Comparison of ENCODE assay signal across 8 mouse cellular contexts in the genomic region with DNA sequence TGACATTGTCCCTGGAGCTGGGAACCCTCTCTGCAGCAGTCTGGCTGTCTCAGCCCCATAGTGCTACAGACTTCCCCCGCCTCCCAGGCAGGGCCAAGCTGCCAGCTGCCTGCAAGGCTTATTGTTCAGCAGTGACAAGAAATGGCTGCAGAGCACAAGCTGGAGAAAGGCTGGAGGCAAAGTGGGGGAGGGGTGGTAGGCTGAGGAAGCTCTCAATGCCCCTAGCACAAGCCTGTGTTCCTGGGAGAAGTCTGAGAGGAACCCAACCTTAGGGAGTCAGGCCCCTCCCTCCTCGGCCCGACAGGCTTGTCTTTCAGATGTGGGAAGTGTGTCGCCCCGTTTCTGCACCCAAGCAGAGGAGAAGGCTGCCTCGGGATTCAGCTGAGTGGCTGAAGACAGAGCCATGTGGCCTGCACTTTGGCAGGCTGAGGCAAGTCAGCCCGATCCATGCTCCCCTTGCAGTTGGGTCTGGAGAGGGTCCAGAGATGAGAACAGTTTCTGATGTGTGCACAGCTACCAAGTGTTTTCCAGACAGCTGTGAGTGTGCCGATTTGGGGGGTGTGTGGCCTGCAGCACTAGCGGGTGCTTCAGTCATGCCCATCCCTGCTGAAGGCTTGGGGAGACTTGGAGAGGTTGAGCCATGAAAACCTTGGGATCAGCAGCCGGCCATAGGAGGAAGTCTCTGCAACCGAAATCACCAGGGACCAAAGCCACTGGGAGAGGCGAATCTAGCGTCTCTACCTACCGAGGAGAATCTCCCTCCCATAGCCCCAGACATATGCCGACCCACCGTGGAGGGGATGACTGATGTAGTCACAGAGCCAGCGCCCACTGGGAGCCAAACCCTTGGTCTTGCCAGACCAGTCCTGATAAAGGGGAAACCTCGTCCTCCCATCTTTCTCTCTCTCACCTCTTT.
A peak's percentile ranks its signal among the peaks of the same experiment; 100 is the strongest.
DNase-seq lines count a peak whose midpoint lies in the region; ATAC-seq and TF ChIP-seq lines count a peak whose summit lies in the region.

No protein-coding gene starts in this region.

- no peak for TF ChIP-seq POLR2A in ES-Bruce4 (IDR thresholded peaks at IDR 0.05; ENCODE audit: insufficient read depth, low read length)

- peaks cover 4% of the 10 kb centered on the region for H3K4me1 ChIP-seq in ES-Bruce4 (ENCODE audit: control insufficient read depth, insufficient read depth, low read length)
- H3K4me1 ChIP-seq in forebrain, embryonic 16.5 days (replicated peaks; ENCODE audit: control insufficient read depth, insufficient read depth, low read length): peaks cover 40% of the 10 kb centered on the region
- H3K4me1 ChIP-seq in stomach, embryonic 15.5 days: peaks cover 31% of the 10 kb centered on the region

- peak overlapping the region; percentile 8 for H3K9ac ChIP-seq in ES-Bruce4 (ENCODE audit: low read depth, poor library complexity, severe bottlenecking)
- H3K9ac ChIP-seq in forebrain, embryonic 16.5 days (replicated peaks; ENCODE audit: low read depth, low read length): peak overlapping the region; percentile 51
- no peak overlapping the region for H3K9ac ChIP-seq in stomach, embryonic 15.5 days

- intact Hi-C loops in left cerebral cortex, postnatal 14 days (cut with DNase I): no loop called here

- H3K27ac ChIP-seq in ES-Bruce4 (ENCODE audit: insufficient read depth, low read length): peak overlapping the region; percentile 3; the same call in 1 of the 2 replicates
- peak overlapping the region; percentile 94 for H3K27ac ChIP-seq in forebrain, embryonic 16.5 days (ENCODE audit: low read length)
- H3K27ac ChIP-seq in stomach, embryonic 15.5 days: peak overlapping the region; percentile 86

- ATAC-seq in forebrain, embryonic 16.5 days: peak; percentile 94
- peak; percentile 78 for ATAC-seq in stomach, embryonic 15.5 days (ENCODE audit: insufficient read depth, low FRiP score, low read depth)

- H3K36me3 ChIP-seq in ES-Bruce4 (ENCODE audit: control insufficient read depth, insufficient read depth, low read length, poor library complexity, severe bottlenecking): no peaks in the 10 kb centered on the region; the same call in 1 of the 2 replicates
- no peaks in the 10 kb centered on the region for H3K36me3 ChIP-seq in forebrain, embryonic 16.5 days (ENCODE audit: control insufficient read depth, insufficient read depth)
- H3K36me3 ChIP-seq in stomach, embryonic 15.5 days: no peaks in the 10 kb centered on the region

- TF ChIP-seq EP300 in ES-Bruce4 (IDR thresholded peaks at IDR 0.05; ENCODE audit: insufficient read depth, low read depth, low read length): peak; percentile 68; the same call in 1 of the 2 replicates

- H3K4me3 ChIP-seq in ES-Bruce4 (ENCODE audit: low read depth, low read length): peak overlapping the region; percentile 43
- H3K4me3 ChIP-seq in forebrain, embryonic 16.5 days (replicated peaks; ENCODE audit: low read length): peak overlapping the region; percentile 3
- peak overlapping the region; percentile 12; the same call in 1 of the 2 replicates for H3K4me3 ChIP-seq in stomach, embryonic 15.5 days (replicated peaks)

- peak overlapping the region; percentile 40 for H3K4me2 ChIP-seq in forebrain, embryonic 16.5 days (ENCODE audit: low read length)
- peak overlapping the region; percentile 45 for H3K4me2 ChIP-seq in stomach, embryonic 15.5 days

- no peaks in the 10 kb centered on the region for H3K9me3 ChIP-seq in ES-Bruce4 (replicated peaks; ENCODE audit: control insufficient read depth, insufficient read depth, low read length, poor library complexity, severe bottlenecking)
- H3K9me3 ChIP-seq in forebrain, embryonic 16.5 days (ENCODE audit: control insufficient read depth, low read length): no peaks in the 10 kb centered on the region
- no peaks in the 10 kb centered on the region for H3K9me3 ChIP-seq in stomach, embryonic 15.5 days

- 5% methylated on average over 18 of the region's 18 CpGs for WGBS in forebrain, embryonic 16.5 days
- 17% methylated on average over 18 of the region's 18 CpGs for WGBS in stomach, embryonic 15.5 days

- H3K27me3 ChIP-seq in ES-Bruce4 (ENCODE audit: control insufficient read depth, insufficient read depth, low read length, poor library complexity, severe bottlenecking): no peaks in the 10 kb centered on the region
- H3K27me3 ChIP-seq in forebrain, embryonic 16.5 days (replicated peaks; ENCODE audit: control insufficient read depth, insufficient read depth, low read length): no peaks in the 10 kb centered on the region
- H3K27me3 ChIP-seq in stomach, embryonic 15.5 days (replicated peaks): no peaks in the 10 kb centered on the region

- peak; percentile 8 to 31 for DNase-seq in adrenal gland, postnatal 36 days
- peak; percentile 71 for DNase-seq in heart, postnatal 4 days
- peak; percentile 65 to 72 for DNase-seq in left cerebral cortex, postnatal 14 days (ENCODE audit: low spot score in 2 of 2)
- peak; percentile 84 for DNase-seq in mesoderm, embryonic 11.5 days (ENCODE audit: low read depth, low spot score)
- no peak for DNase-seq in urinary bladder, postnatal 10 days (ENCODE audit: low spot score)

- no peak for TF ChIP-seq CTCF in ES-Bruce4 (IDR thresholded peaks at IDR 0.05; ENCODE audit: low read depth, low read length)

Comparison
In these comparisons a context has a peak if more than half of its experiments do, and no peak if none do; other contexts are left out.
1. H3K27ac ChIP-seq: peak in every context shown above with its lines; median percentile 94 in forebrain, embryonic 16.5 days; 86 in stomach, embryonic 15.5 days; 3 in ES-Bruce4.